Mouse (Mus musculus) kidney, embryonic 15.5 days (tissue): ENCODE results near the gene C530008M17Rik. TPM values are rescaled to one million over a fixed set of nuclear protein-coding genes. Genes with fewer than 3 reads are reported as not detected.

Source experiments
- ATAC-seq: fragments of 200-750 bp; cut with Nextera tagmentation; replicated peaks from 2 replicates; pipeline ENCODE4 v1.8.0; 2017; ENCODE audit warnings: moderate TSS enrichment; ENCODE audit not compliant: low FRiP score
- H3K27ac ChIP-seq: fragments of 300-500 bp; sonication (generic); 2 replicates; pipeline ENCODE4 v1.5.1; 2015; ENCODE audit warnings: mild to moderate bottlenecking, inconsistent platforms
- H3K27me3 ChIP-seq: fragments of 300-500 bp; sonication (generic); 2 replicates; pipeline ENCODE4 v1.6.1; 2015; ENCODE audit warnings: inconsistent platforms
- H3K36me3 ChIP-seq: fragments of 300-500 bp; sonication (generic); 2 replicates; pipeline ENCODE4 v1.6.1; 2015; ENCODE audit warnings: inconsistent platforms
- H3K4me1 ChIP-seq: fragments of 300-500 bp; sonication (generic); 2 replicates; pipeline ENCODE4 v1.6.1; 2015; ENCODE audit warnings: inconsistent platforms
- H3K4me2 ChIP-seq: fragments of 300-500 bp; sonication (generic); 2 replicates; pipeline ENCODE4 v1.6.1; 2015; ENCODE audit warnings: moderate library complexity, mild to moderate bottlenecking, inconsistent platforms
- H3K4me3 ChIP-seq: fragments of 300-500 bp; sonication (generic); replicated peaks from 2 replicates; pipeline ENCODE4 v1.5.1; 2015; ENCODE audit warnings: mild to moderate bottlenecking, inconsistent platforms
- H3K9ac ChIP-seq: fragments of 300-500 bp; sonication (generic); 2 replicates; pipeline ENCODE4 v1.6.1; 2015; ENCODE audit warnings: mild to moderate bottlenecking, inconsistent platforms
- H3K9me3 ChIP-seq: fragments of 300-500 bp; sonication (generic); replicated peaks from 2 replicates; pipeline ENCODE4 v1.6.1; 2016; ENCODE audit warnings: inconsistent platforms
- WGBS: fragments of 180-500 bp; shearing (Covaris S2); methylation state at CpG from one replicate; pipeline ENCODE4 v1.1.7; 2015; ENCODE audit warnings: mixed read lengths; 5-methylcytosine and 5-hydroxymethylcytosine counted together
- polyA plus RNA-seq: library from polyadenylated mRNA; unstranded; fragments of >200 nt; fragmentation: Nextera tagmentation; extraction: Ambion mirVana; gene quantifications from 2 replicates; pipeline ENCODE4 v1.2.1, GENCODE M21; 2015

Gene C530008M17Rik
- polyA plus RNA-seq, 1 experiment from 2014 or later = 17.2 TPM

DNA sequence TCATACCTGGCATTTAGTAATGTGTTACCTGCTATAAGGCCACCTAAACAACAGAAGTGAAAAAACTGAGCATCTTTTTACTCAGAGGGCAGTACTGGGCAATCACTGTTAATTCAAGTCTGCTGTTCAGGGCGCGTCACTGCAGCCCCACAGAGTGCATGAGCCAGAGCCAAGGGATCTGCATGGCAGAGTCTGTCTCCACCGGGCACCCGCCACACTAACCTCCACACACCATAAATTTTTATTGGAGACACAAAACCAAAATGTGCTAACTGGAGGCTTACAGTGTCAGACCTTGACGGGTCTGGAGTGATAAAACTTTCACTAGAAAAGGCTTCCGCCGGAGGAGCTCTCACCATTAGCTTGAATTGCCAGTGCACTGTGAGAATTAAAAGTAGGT, 57.4 kb downstream of the C530008M17Rik start:
- H3K27me3 ChIP-seq = no peaks in the 10 kb centered on the region
- no peak overlapping the region for H3K9ac ChIP-seq
- peaks cover 13% of the 10 kb centered on the region for H3K4me1 ChIP-seq
- 0 out of 2 replicates have a peak overlapping the region, but pooled peaks have one; percentile 14 for H3K4me3 ChIP-seq
- H3K36me3 ChIP-seq = peaks cover 2% of the 10 kb centered on the region; the same call in 1 of the 2 replicates
- peak overlapping the region; percentile 45 for H3K4me2 ChIP-seq
- ATAC-seq = peak; percentile 90
- 22% methylated on average over 7 of the region's 7 CpGs for WGBS
- no peaks in the 10 kb centered on the region for H3K9me3 ChIP-seq
- H3K27ac ChIP-seq = 0 out of 2 replicates have a peak overlapping the region, but pooled peaks have one; percentile 48

DNA sequence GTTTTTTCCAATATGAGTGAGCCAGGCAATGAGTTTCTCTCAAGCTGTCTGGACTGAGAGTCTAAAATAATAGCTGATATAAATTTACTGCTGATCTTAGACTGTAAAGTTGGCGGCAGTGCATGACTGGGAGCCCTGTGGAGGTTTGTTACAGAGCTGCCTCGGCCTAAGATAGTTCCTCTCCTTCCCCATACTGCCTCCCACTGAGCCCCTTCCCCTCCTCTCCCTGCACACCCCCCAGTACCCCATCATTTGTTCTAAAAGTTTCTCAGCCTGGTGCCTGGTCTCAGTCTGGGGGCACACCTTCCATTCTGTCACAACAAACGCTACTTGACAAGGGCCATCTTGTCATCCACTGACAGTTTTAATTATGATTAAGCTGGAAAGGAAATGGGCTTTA, 63.6 kb downstream of the C530008M17Rik start:
- Histone ChIP-seq H3K27me3 (no peaks in the 10 kb centered on the region), H3K4me1 (0 out of 2 replicates have a peak, but pooled peaks cover 2% of the 10 kb centered on the region), H3K27ac (no peak overlapping the region), H3K9me3 (peaks cover 4% of the 10 kb centered on the region; the same call in 1 of the 2 replicates), H3K4me3 (no peak overlapping the region), H3K36me3 (peaks cover 19% of the 10 kb centered on the region; the same call in 1 of the 2 replicates), H3K4me2 (no peak overlapping the region), H3K9ac (no peak overlapping the region)
- WGBS = 49% methylated on average over 3 of the region's 3 CpGs
- ATAC-seq = no peak

DNA sequence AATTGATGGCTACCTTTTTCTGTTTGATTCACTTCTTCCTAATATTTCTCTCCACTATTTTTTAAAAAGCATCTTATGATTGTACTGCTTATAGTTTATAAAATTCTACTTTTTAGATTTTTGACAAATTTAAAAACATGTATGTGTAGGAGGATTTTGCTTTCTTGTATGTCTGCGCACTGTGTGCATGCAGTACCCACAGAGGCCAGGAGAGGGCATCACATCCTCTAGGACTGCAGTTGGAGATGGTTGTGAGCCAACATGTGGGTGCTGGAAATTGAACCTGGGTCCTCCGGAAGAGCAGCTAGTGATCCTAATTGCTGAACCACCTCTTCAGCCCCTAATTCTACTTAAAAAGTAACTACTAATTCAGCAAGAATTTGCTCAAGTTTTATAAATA, 68.6 kb downstream of the C530008M17Rik start:
- H3K9me3 ChIP-seq = peaks cover 7% of the 10 kb centered on the region; the same call in 1 of the 2 replicates
- H3K27me3 ChIP-seq = no peaks in the 10 kb centered on the region
- no peak overlapping the region for H3K27ac ChIP-seq
- peaks cover 19% of the 10 kb centered on the region; the same call in 1 of the 2 replicates for H3K36me3 ChIP-seq
- ATAC-seq = no peak
- no peak overlapping the region for H3K4me3 ChIP-seq
- 0 out of 2 replicates have a peak, but pooled peaks cover 2% of the 10 kb centered on the region for H3K4me1 ChIP-seq
- WGBS = 93% methylated on average over 2 of the region's 2 CpGs
- no peak overlapping the region for H3K9ac ChIP-seq
- no peak overlapping the region for H3K4me2 ChIP-seq

DNA sequence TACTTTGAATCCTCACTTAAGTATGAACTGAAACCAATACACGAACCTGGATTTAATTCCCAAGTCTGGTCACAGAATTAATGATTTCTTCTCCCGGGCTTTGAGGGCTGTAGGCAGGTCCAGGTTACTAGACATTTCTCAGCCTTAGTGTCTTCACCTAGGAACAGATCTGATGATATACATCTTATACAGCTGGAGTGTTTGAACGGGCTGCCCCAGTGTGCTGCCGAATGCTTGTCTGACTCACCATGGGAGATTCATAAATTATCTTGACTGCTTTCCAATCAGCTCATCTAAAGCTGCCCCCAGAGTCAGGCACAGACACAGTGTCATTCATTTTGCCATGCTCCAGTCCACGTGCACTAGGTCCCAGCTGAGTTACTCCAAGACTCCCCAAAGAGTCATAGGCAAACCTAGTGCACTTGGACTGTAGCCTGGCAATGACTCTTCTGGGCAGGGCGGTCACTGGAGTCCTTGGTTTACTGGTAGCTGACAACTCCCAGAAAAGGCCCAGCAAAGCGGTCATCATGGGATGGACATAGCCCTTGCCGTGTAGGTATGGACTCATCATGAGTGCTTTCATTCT, 70.3 kb downstream of the C530008M17Rik start:
- 78% methylated on average over 8 of the region's 8 CpGs for WGBS
- peaks cover 7% of the 10 kb centered on the region; the same call in 1 of the 2 replicates for H3K9me3 ChIP-seq
- peaks cover 18% of the 10 kb centered on the region; the same call in 1 of the 2 replicates for H3K36me3 ChIP-seq

DNA sequence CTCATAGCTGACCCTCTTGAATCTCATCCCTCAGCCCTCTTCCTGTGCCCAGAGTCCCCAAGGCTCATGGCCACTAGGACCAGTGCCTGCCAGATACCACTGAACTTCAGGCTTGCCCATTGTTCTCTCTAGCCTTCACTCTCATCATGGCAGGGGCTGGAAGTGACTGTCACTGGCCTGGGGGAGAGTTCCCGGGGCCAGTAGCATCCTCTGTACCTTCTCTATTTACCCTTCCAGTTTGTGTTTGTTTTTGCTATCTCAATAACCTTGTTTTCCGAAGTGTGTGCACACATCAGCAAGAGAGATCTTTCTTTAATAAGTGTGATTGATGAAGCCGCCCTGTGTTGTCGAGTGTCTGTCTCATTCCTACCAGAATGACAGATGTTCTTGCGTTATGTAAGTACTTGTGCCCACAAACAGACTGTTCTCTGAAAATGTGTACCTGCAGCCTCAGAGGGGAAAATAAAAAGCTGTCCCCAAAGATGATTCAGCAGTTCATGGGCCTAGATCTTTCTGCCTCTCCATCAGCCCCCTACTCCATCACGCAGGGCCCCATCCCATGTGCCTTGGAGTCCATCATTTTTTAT, 76.8 kb downstream of the C530008M17Rik start:
- Histone ChIP-seq H3K4me3 (no peak overlapping the region), H3K36me3 (no peaks in the 10 kb centered on the region), H3K9me3 (no peaks in the 10 kb centered on the region), H3K4me1 (no peaks in the 10 kb centered on the region), H3K27ac (no peak overlapping the region), H3K9ac (no peak overlapping the region), H3K27me3 (no peaks in the 10 kb centered on the region), H3K4me2 (no peak overlapping the region)
- WGBS = 86% methylated on average over 6 of the region's 6 CpGs
- no peak for ATAC-seq

More for the DNA sequence above, 70.3 kb downstream of the C530008M17Rik start:
- Histone ChIP-seq H3K4me2 (no peak overlapping the region), H3K27me3 (no peaks in the 10 kb centered on the region), H3K4me1 (no peaks in the 10 kb centered on the region), H3K27ac (no peak overlapping the region), H3K9ac (no peak overlapping the region), H3K4me3 (no peak overlapping the region)
- ATAC-seq = no peak

DNA sequence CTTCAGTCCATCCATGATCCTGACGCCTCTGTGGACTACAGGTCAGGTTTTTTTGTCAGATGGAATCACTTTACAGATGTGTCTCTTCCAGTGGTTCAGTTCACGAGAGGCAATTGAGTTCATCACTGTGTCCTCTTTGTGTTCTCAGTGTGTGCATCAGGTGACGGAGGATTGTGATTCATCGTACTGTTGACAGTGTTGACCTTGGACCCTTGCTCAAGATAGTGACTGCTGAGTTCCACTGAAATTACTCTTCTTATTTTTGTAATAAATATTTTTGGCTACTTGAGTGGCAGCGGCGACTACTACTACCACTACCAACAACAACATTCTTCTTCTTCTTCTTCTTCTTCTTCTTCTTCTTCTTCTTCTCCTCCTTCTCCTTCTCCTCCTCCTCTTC, 85.2 kb downstream of the C530008M17Rik start:
- no peak overlapping the region for H3K9ac ChIP-seq
- peaks cover 9% of the 10 kb centered on the region; the same call in 1 of the 2 replicates for H3K36me3 ChIP-seq
- 95% methylated on average over 6 of the region's 6 CpGs for WGBS
- H3K27me3 ChIP-seq = no peaks in the 10 kb centered on the region
- ATAC-seq = no peak
- no peak overlapping the region for H3K27ac ChIP-seq
- no peaks in the 10 kb centered on the region for H3K9me3 ChIP-seq
- H3K4me2 ChIP-seq = no peak overlapping the region
- no peak overlapping the region for H3K4me3 ChIP-seq
- no peaks in the 10 kb centered on the region for H3K4me1 ChIP-seq

DNA sequence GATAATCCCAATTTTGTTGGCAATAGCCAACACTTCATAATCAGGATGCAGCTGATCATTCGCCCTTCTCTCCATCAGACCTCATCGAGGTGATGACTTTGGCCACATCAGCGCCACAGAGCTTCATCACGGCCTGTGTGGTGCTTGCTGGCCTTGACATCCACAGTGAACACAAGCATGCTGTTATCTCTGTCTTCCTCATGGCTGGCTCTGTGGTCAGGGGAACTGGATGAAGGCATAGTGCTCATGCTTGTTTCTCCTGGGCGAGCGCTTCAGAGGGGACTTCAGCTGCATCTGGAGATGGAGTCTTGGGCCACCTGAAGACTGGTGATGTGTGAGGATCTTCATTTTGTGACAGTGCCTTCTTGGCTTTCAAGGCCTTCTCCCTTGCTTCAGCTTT, 85.8 kb downstream of the C530008M17Rik start:
- no peaks in the 10 kb centered on the region for H3K4me1 ChIP-seq
- H3K27ac ChIP-seq = no peak overlapping the region
- H3K9me3 ChIP-seq = no peaks in the 10 kb centered on the region
- H3K4me3 ChIP-seq = no peak overlapping the region
- no peaks in the 10 kb centered on the region for H3K27me3 ChIP-seq
- H3K9ac ChIP-seq = no peak overlapping the region
- WGBS = 97% methylated on average over 6 of the region's 6 CpGs
- no peak for ATAC-seq
- H3K4me2 ChIP-seq = no peak overlapping the region
- peaks cover 9% of the 10 kb centered on the region; the same call in 1 of the 2 replicates for H3K36me3 ChIP-seq

DNA sequence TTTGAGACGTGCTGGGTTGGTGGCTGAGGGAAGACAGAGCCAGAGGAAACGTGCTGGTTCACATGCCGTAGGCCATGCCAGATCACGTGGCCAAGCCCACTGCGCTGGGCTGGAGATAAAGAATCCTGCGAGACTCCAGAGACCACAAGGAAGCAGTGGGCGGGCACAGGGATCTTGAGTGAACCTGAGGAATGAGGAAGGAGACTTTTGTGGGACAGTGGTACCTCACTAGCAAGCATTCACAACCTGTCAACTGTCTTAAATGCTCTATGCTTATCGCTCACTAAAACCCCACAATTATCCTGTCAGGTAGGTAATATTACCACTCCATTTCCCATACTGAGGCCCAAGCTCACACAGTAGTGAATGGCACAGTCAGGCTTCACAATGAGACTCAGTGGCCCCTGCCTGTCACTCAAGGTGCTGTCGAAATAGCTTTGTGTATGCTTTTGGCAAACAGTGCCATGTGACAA, 88.5 kb downstream of the C530008M17Rik start:
- Histone ChIP-seq H3K27ac (no peak overlapping the region), H3K36me3 (peaks cover 9% of the 10 kb centered on the region; the same call in 1 of the 2 replicates), H3K9me3 (no peaks in the 10 kb centered on the region), H3K9ac (no peak overlapping the region), H3K4me2 (no peak overlapping the region), H3K4me3 (no peak overlapping the region), H3K27me3 (no peaks in the 10 kb centered on the region), H3K4me1 (no peaks in the 10 kb centered on the region)
- 84% methylated on average over 9 of the region's 9 CpGs for WGBS
- ATAC-seq = no peak

DNA sequence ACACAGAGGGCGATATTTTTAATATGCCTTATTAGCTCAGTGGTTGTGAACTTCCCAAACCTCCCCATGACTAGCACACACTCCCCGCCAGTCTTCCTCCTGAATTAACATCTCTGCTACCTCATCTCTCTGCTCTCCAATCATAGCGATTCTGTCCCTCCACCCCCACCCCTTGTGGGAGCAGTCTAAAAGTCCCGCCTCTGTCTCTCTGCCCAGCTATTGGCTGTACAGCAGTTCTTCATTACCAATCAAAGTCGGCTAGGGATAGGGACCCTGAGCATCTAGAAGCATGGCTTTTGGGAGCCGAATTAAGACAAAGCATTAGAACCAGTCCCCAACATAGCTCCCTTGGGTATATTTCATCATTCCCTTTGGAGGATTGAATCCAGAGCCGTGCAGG, 91.5 kb downstream of the C530008M17Rik start:
- ATAC-seq = no peak
- H3K27ac ChIP-seq = no peak overlapping the region
- H3K36me3 ChIP-seq = no peaks in the 10 kb centered on the region
- WGBS = 66% methylated on average over 7 of the region's 7 CpGs
- H3K4me1 ChIP-seq = no peaks in the 10 kb centered on the region
- no peaks in the 10 kb centered on the region for H3K9me3 ChIP-seq
- no peaks in the 10 kb centered on the region for H3K27me3 ChIP-seq
- H3K9ac ChIP-seq = no peak overlapping the region
- no peak overlapping the region for H3K4me2 ChIP-seq
- H3K4me3 ChIP-seq = no peak overlapping the region

DNA sequence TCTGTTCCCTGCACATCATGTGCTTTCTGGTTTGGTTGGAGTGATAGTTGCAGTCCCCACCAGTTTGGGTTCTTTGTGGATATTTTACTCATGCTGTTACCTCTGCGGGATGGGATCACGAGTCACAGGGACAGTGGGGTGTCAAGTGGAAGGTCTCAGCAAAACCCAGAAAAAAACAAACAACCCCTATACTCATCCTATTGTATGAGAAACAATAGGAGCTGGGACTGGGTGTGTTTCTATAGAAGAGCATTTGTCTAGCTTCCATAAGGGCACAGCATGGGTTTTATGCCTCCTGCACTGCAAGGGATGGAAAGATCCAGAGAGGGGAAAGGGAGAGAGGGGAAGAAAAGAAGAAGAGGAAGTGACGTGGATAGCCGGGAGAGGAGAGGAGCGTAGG, 96.0 kb downstream of the C530008M17Rik start:
- H3K4me1 ChIP-seq = peaks cover 6% of the 10 kb centered on the region
- 81% methylated on average over 5 of the region's 5 CpGs for WGBS

DNA sequence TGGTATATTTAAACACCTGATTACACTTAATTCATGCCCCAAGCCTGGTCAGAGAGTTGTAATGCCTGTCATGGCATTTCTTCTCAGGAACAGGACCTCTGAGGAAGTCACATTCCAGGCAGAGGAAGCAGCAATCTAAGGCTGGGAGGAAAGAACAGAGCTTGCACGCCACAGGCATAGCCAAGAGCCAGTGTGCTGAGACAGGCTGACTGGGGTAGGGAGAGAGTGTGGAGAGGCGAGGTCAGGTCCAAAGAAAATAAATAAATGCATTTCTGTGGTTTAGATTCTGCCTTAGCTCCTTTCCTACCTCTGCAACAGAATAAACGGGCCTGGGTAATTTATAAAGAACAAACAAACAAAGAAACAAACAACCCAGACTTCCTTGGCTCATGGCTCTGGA, 104.0 kb downstream of the C530008M17Rik start:
- Histone ChIP-seq H3K9me3 (no peaks in the 10 kb centered on the region), H3K36me3 (0 out of 2 replicates have a peak, but pooled peaks cover 2% of the 10 kb centered on the region), H3K9ac (no peak overlapping the region), H3K4me3 (no peak overlapping the region), H3K27ac (no peak overlapping the region), H3K27me3 (no peaks in the 10 kb centered on the region), H3K4me1 (peaks cover 26% of the 10 kb centered on the region), H3K4me2 (no peak overlapping the region)
- ATAC-seq = no peak
- 61% methylated on average over 3 of the region's 3 CpGs for WGBS

More for the DNA sequence above, 96.0 kb downstream of the C530008M17Rik start:
- Histone ChIP-seq H3K4me2 (no peak overlapping the region), H3K36me3 (no peaks in the 10 kb centered on the region), H3K27ac (no peak overlapping the region), H3K9me3 (no peaks in the 10 kb centered on the region), H3K4me3 (no peak overlapping the region), H3K9ac (no peak overlapping the region), H3K27me3 (no peaks in the 10 kb centered on the region)
- no peak for ATAC-seq

DNA sequence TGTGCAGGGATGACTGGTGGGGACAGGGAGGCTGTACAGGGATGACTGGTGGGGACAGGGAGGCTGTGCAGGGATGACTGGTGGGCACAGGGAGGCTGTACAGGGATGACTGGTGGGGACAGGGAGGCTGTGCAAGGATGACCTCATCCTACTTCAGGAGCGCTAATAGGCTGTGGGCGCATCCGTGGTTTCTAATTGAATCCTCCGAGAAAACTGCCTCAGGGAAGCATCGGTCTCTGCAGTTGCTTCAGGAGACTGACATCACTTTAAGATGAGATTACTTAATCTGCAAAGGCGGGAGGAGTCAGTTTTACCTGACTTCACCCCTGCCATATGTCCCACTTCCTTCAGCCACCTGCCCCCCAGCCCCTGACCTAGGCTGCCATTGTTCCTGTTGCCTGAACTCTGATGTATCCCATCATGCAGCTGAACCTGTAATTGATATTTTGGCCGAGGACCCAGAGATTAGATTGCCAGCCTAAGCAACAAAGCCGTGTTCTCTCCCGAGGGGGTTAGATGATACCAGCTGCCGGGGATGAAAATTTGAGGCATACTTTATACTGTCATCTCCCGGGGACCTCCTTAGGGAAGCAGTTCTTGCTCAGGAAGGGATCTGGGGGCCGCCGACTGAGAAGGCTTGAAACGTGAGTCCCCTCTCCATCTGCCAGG, 105.9 kb downstream of the C530008M17Rik start:
- H3K9ac ChIP-seq = no peak overlapping the region
- H3K4me2 ChIP-seq = no peak overlapping the region
- ATAC-seq = no peak
- H3K27me3 ChIP-seq = no peaks in the 10 kb centered on the region
- H3K27ac ChIP-seq = no peak overlapping the region; the same call in 1 of the 2 replicates
- H3K4me1 ChIP-seq = peaks cover 26% of the 10 kb centered on the region
- peaks cover 10% of the 10 kb centered on the region for H3K36me3 ChIP-seq
- peaks cover 3% of the 10 kb centered on the region; the same call in 1 of the 2 replicates for H3K9me3 ChIP-seq
- H3K4me3 ChIP-seq = no peak overlapping the region
- 57% methylated on average over 14 of the region's 14 CpGs for WGBS
